Mouse (Mus musculus) T-helper 17 cell (primary cell): ENCODE data around the gene Tfap2a.

Experiments
- in situ Hi-C, 2 experiments: fragments of 300-600 bp; cut with MboI, MseI; formaldehyde crosslinking; loops; 1 replicate in 1 of 2; 2 replicates in 1 of 2; pipeline ENCODE4 v1.15.1; 2025; ENCODE audit warnings: high pct_unique_total_duplicates in 2 of 2

Tfap2a gene

DNA sequence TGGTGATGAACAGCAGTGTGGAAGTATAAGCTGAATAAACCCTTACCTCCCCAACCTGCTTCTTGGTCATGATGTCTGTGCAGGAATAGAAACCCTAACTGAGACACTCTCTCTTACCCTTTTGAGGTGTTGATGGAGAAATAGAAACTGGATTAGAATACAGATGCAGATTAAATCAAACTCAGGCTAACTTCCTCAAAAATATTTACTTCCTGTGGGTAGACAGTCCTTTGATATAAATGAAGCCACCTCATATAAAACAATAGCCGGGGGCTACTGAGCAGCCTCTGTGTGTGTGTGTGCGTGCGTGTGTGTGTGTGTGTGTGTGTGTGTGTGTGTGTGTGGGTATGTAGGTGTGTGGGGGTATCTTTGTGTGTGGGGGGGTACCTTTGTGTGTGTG is 52.4 kb downstream of the Tfap2a start:
- in situ Hi-C loops: no loop called here

DNA sequence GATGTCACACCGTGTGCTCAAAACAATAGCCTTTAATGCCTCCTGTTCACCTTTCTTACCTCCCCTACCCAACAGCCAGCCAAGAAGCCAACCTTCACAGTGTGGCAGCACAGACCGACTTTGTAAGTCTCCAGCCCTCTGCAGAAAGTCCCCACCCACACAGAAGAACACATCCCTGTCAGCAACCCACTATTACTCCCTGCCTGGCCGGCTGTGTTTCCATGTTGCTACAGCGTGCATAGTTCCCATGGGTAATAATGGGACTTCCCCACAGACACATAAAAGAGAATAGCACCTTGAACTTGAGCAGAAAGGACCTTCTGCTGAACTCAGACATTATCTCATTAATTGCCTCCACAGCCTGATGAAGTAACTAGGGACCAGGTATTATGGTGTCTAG is 61.4 kb downstream of the Tfap2a start:
- in situ Hi-C loops: no loop called here
